Mouse (Mus musculus) embryonic fibroblast, embryonic 13.5 days (primary cell): ENCODE data around the gene Rest. TPM values are rescaled to one million over a fixed set of nuclear protein-coding genes. Genes with fewer than 3 reads are reported as not detected.

Experiments used
- H3K27ac ChIP-seq: 2 replicates; pipeline ENCODE4 v1.5.1; 2012; ENCODE audit warnings: low read length, control low read depth, inconsistent platforms; ENCODE audit not compliant: insufficient read depth
- H3K4me1 ChIP-seq: 2 replicates; pipeline ENCODE4 v1.6.1; 2011; ENCODE audit warnings: low read length; ENCODE audit not compliant: control insufficient read depth, insufficient read depth
- H3K4me3 ChIP-seq: 2 replicates; pipeline ENCODE4 v1.5.1; 2011; ENCODE audit warnings: mild to moderate bottlenecking, control low read depth, low read length; ENCODE audit not compliant: insufficient read depth
- CTCF ChIP-seq: IDR thresholded peaks from 2 replicates; pipeline ENCODE4 v1.5.1; 2011; ENCODE audit warnings: mild to moderate bottlenecking, control low read depth, low read length, moderate library complexity, borderline replicate concordance; ENCODE audit not compliant: insufficient read depth
- POLR2A ChIP-seq: IDR thresholded peaks from 2 replicates; pipeline ENCODE4 v1.6.1; 2011; ENCODE audit warnings: low read depth, mild to moderate bottlenecking, control low read depth, low read length, moderate library complexity
- polyA plus RNA-seq: library from polyadenylated mRNA; stranded (reverse); fragments of >200 nt; gene quantifications from 2 replicates; pipeline ENCODE4 v1.2.4, GENCODE M21; 2011; ENCODE audit warnings: low read depth; ENCODE audit not compliant: missing spikeins, insufficient read length

The Rest gene
- polyA plus RNA-seq, 1 experiment, result 36.4 TPM

- H3K4me1 ChIP-seq, result no peaks in the 10 kb centered on the region; the same call in 1 of the 2 replicates
- TF ChIP-seq POLR2A (no peak), CTCF (no peak)
- H3K4me3 ChIP-seq, result peak overlapping the region; percentile 29
- H3K27ac ChIP-seq, result no peak overlapping the region
These were observed 19.3 kb upstream of the Rest start for GRCm38 (mm10) chr5:77245787-77246671.

GRCm38 (mm10) chr5:77250083-77250482 is 15.2 kb upstream of the Rest start:
- Histone ChIP-seq H3K4me1 (peaks cover 3% of the 10 kb centered on the region; the same call in 1 of the 2 replicates), H3K4me3 (no peak overlapping the region), H3K27ac (no peak overlapping the region)
- no peak for TF ChIP-seq CTCF
- no peak for TF ChIP-seq POLR2A

- Histone ChIP-seq H3K27ac (no peak overlapping the region), H3K4me3 (no peak overlapping the region), H3K4me1 (peaks cover 3% of the 10 kb centered on the region; the same call in 1 of the 2 replicates)
- TF ChIP-seq POLR2A (no peak), CTCF (no peak)
These were observed 13.6 kb upstream of the Rest start for GRCm38 (mm10) chr5:77251656-77252055.

GRCm38 (mm10) chr5:77252115-77252827 is 13.0 kb upstream of the Rest start:
- no peak for TF ChIP-seq POLR2A
- TF ChIP-seq CTCF, result no peak
- Histone ChIP-seq H3K4me1 (peaks cover 3% of the 10 kb centered on the region; the same call in 1 of the 2 replicates), H3K27ac (no peak overlapping the region), H3K4me3 (no peak overlapping the region)

GRCm38 (mm10) chr5:77253154-77253553 is 12.1 kb upstream of the Rest start:
- no peak overlapping the region for H3K4me3 ChIP-seq
- TF ChIP-seq CTCF (no peak), POLR2A (no peak)
- H3K4me1 ChIP-seq, result peaks cover 3% of the 10 kb centered on the region; the same call in 1 of the 2 replicates
- H3K27ac ChIP-seq, result no peak overlapping the region

GRCm38 (mm10) chr5:77254402-77254801 is 10.9 kb upstream of the Rest start:
- H3K4me3 ChIP-seq, result no peak overlapping the region
- no peak overlapping the region for H3K27ac ChIP-seq
- peaks cover 3% of the 10 kb centered on the region; the same call in 1 of the 2 replicates for H3K4me1 ChIP-seq
- TF ChIP-seq POLR2A (no peak), CTCF (no peak)

- no peak for TF ChIP-seq CTCF
- no peak for TF ChIP-seq POLR2A
- H3K4me3 ChIP-seq, result no peak overlapping the region
- no peak overlapping the region for H3K27ac ChIP-seq
- no peaks in the 10 kb centered on the region; the same call in 1 of the 2 replicates for H3K4me1 ChIP-seq
These were observed 7.7 kb upstream of the Rest start for GRCm38 (mm10) chr5:77257603-77258002.

GRCm38 (mm10) chr5:77259315-77259714 is 6.0 kb upstream of the Rest start:
- Histone ChIP-seq H3K4me3 (no peak overlapping the region), H3K27ac (no peak overlapping the region), H3K4me1 (no peaks in the 10 kb centered on the region; the same call in 1 of the 2 replicates)
- TF ChIP-seq POLR2A (no peak), CTCF (no peak)

GRCm38 (mm10) chr5:77260141-77260540 is 5.2 kb upstream of the Rest start:
- Histone ChIP-seq H3K4me1 (no peaks in the 10 kb centered on the region; the same call in 1 of the 2 replicates), H3K4me3 (no peak overlapping the region)
- TF ChIP-seq CTCF (no peak), POLR2A (no peak)

GRCm38 (mm10) chr5:77261137-77261536 is 4.2 kb upstream of the Rest start:
- no peaks in the 10 kb centered on the region for H3K4me1 ChIP-seq
- no peak overlapping the region for H3K4me3 ChIP-seq
- TF ChIP-seq CTCF (no peak), POLR2A (no peak)

More at GRCm38 (mm10) chr5:77260141-77260540, 5.2 kb upstream of the Rest start:
- no peak overlapping the region for H3K27ac ChIP-seq

GRCm38 (mm10) chr5:77262105-77262504 is 3.2 kb upstream of the Rest start:
- Histone ChIP-seq H3K27ac (no peak overlapping the region), H3K4me1 (no peaks in the 10 kb centered on the region), H3K4me3 (no peak overlapping the region)
- no peak for TF ChIP-seq CTCF
- TF ChIP-seq POLR2A, result no peak

More at GRCm38 (mm10) chr5:77261137-77261536, 4.2 kb upstream of the Rest start:
- H3K27ac ChIP-seq, result no peak overlapping the region
